Mouse (Mus musculus): ENCODE results near the gene Aox4.

The Aox4 gene

DNA sequence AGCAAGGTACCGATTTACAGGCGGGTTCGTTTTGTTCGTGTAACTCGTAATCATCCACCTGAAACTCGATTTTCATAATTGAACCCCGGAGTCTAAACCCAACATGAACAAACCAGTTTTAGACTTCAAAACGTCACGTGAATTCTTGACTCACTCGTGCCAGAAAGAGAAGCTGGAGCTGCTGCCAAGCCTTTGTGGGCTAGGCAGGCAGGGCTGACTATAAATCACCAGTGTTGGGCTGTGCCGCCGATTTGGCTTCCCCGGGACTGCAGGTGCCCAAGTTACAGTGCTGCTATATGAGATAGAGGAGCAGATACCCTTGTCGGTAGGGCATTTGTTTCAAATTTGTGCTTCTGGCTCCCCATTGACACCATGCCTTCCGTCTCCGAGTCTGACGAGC lies at the start of gene Aox4:
Aox4 (plus strand) TSS at position 195 of the 400 bp plus-strand sequence.
- DNase-seq (ENCODE audit: low spot score in 2 of 2): no peak

DNA sequence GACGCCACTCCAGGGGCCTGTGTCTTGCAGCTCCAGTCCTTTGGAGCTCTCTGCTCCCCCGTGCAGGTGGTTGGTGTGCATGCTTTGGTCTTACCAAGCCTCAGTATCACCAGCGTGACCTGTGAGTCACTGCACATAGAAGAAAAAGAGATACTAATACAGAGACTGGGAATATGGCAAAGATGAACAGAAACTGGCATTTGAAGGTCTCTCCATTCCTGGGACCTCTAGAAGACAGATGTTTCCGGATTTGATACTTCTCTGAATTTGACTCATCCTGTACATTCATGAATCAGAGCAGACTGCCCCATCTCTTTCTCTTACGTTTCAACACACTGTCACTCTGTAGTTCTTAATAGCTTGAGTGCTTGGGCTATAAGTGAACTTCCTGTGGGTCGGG lies 40.3 kb upstream of the Aox4 start:
- no peak for DNase-seq (ENCODE audit: low spot score in 2 of 2)

DNA sequence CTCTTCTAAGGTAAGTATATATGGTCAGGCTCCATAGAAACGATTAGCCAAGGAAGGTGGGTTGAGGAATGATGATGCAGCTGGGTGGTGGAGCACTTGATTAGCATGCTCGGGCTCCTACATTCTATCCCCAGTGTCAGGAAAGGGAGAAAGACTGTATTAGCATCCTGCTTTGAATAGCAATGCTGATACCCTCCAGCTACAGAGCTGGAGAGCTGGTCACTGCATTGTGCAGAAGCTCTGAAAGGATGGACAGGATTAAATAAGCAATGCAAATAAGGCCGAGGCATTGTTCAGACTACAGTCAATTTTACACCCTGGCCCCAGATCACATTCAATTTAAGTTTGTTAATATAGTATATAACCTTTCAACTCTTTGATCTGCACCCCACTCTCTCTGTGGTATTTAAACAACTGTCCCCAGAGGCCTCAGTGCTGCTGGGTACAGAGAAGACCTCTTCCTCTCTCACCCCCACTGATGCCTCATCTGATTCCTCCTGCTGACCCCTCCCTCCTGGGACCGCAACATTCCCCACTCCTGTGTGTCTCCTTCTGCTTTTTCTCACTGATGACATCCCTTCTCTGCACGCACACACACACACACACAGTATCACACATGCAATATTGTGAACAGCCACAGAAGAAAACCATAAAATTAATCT lies 21.6 kb upstream of the Aox4 start:
- DNase-seq (ENCODE audit: low spot score in 2 of 2): no peak

DNA sequence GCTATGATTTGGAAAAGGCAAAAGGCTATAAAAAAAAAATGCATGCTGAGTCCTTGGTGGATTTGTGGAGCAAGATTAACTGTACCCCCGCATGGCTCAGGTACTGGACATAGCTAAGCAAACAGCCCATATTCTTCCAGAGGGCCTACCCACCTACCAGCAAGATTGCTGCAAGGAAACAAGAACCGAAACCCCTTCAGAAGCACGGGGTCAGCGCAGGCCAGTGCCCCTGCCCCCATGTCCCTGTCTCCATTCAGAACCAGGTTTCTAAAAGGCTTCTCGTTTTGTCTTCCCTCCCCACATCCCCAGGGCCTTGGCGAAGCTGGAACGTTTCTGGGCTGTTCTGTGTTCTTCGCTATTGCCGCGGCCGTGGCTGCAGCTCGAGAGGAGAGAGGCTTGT lies 15.9 kb upstream of the Aox4 start:
- no peak for DNase-seq (ENCODE audit: low spot score in 2 of 2)

DNA sequence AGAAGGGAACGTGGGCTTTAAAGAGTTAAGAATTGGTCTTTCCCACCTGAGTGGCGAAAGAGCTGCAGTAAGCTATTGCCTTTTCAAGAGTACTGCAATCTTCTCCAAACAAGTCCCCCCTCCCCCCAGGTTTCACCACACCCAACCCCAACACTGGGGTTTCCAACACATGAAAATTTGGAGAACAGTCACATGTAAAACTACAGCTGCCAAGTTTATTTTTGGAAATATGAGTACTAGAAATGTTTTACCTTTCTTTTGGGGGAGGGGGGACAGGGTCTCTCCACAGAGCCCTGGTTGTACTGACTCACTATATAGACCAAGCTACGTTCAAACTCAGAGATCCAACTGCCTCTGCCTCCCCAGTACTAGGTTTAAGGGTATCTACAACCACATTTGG lies 15.2 kb upstream of the Aox4 start:
- DNase-seq (ENCODE audit: low spot score in 2 of 2): no peak

DNA sequence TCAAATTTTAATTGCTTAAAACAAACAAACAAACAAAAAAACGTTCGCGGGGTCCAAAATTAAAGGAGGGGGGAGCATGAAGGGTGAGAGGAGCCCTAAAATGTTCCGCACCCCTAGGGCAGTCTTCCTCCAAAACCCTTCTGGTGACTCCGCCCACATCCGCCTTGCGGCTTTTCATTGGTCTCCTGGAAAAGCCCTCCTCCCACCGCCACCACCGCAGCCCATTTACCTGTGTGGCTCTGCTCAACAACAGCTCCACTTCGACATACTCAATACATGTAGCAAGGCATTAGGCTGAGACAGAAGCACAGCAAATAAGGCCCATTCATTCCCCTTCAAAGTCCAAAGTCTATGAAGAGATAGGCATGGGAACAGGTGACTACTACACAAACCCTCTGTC lies 14.7 kb upstream of the Aox4 start:
- peak; percentile 34 to 66 for DNase-seq (ENCODE audit: low spot score in 2 of 2)

DNA sequence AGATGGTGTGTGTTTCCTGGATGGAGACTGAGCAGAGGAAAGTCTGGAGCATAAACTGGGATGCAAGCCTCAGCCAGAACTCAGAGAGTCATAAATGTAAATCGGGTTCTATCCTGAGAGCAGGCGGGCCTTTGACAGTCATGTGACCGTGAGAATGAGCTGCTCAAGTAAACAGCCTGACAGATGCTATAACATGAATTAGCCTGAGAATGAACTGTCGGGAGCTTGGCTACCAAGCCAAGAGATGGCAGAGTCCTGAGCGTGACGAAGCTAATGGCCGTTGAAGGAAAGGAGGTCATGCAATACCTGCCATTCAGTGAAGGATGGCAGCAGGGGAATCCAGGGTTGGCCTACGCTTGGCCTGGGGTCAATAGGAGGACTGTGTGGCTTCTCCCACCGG lies 13.2 kb upstream of the Aox4 start:
- DNase-seq (ENCODE audit: low spot score in 2 of 2): no peak

DNA sequence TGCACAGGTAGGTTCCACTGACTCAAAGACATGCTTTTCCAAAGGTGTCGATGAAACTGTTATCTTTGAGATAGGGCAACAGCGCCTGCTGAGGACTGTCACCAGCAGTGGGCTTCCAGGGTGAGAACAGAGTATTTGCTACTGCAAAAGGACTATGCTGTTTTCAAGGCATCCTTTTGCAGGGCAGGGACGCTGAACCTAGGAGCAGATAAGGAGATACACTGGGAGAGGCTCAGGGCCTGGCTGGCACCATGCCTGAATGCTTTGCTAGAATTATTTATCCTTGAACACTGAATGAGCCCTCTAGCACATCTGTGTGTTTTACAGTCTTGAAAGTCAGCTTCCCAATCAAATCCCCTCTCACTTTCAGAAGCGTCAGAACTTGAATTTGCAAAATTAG lies 11.8 kb upstream of the Aox4 start:
- DNase-seq (ENCODE audit: low spot score in 2 of 2): no peak

DNA sequence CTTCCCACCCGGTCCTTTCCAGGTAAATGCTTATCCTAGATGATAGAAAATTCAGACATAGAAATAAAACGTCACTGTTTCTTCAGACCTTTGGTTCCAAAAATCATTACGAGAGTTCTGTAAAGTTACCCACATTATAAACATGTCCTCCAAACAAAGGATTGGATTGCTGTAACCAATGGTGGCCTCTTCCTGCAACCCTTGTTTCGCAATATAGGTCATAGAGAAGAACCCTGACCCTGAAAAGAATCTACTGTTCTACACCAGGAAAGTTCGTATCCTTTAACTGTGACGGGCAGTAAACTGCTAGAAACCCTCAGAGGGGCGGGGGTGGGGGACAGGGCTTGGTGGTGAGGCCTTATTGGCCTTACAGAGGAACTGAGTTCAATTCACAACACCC lies 2.6 kb downstream of the Aox4 start:
- DNase-seq (ENCODE audit: low spot score in 2 of 2): no peak

DNA sequence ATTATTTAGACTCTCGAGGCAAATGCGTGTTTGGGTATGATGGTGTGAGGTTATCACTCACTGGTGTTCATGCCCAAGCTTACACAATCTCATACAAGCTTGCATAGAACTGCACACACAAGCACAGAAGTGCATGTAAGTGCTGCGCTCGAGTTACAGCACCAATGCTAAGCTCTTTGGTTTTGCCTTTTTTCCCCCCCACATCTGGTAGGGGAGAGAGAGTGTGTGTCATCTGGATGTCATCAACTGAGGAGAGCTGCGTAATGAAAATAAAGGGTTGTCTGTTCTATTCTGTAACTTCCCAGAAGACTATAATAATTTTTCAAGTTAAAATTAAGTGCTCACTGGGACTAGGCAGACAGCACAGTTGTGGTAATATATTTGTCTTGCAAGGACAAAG lies 3.6 kb downstream of the Aox4 start:
- DNase-seq (ENCODE audit: low spot score in 2 of 2): no peak

DNA sequence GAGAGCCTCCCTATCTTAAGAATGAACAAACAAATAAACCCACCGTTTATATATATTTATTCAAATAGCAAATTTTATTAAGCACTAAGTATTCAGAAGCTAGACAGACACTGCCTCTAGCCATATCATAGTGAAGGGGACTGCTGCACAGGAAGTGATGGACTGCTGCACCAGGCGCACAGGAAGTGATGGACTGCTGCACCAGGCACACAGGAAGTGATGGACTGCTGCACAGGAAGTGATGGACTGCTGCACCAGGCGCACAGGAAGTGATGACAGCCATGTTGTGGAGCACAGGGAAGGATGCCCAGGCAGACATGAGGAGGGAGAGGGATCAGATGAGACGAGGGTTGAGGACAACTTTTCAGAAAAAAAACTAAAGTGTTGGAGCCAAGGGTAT lies 5.2 kb downstream of the Aox4 start:
- no peak for DNase-seq (ENCODE audit: low spot score in 2 of 2)

DNA sequence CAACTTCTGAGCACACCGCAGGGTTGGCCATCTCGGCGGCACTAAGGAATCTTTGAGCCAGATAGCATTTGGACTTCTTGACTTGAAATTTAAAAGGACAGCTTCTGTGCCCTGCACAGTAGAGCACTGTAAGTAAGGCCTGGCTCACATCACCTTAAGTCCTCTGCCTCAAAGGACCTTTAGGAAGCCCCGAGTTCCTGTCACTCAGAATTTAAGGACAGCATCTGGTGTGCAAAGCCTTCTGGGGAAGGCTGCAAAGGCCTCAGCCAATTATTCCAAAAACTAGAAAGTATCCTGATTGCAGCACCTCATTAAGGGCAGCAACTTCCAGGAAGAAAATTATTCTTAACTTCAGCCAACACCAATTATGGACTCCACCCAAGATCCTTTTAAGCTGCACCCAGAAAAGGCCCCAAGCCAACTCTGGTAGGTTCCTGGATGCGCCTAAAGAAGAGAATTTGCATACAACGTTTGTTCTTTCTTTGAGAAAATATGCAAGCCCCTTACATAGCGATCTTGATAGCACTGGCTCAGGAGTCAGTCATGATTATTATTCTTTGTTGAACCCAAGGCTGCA lies 5.8 kb downstream of the Aox4 start:
- no peak for DNase-seq (ENCODE audit: low spot score in 2 of 2)

DNA sequence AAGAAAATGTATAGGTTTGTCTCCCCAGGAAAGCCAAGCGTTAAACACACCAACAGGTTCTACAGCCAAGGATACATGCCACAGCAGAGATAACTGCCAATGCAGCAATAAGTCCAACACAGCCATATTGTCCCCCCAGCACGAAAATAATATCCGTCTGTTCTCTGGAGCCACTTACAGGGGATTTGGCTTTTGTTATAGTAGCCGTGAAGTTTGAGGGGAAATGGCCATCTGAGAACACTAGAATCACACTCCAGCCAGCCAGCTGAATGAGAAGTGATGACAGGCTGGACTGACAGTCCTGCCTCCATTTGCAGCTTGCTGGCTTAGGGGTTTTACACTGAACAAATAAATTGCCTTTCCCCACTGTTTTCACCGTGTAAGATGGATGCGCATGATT lies 10.9 kb downstream of the Aox4 start:
- no peak for DNase-seq (ENCODE audit: low spot score in 2 of 2)

DNA sequence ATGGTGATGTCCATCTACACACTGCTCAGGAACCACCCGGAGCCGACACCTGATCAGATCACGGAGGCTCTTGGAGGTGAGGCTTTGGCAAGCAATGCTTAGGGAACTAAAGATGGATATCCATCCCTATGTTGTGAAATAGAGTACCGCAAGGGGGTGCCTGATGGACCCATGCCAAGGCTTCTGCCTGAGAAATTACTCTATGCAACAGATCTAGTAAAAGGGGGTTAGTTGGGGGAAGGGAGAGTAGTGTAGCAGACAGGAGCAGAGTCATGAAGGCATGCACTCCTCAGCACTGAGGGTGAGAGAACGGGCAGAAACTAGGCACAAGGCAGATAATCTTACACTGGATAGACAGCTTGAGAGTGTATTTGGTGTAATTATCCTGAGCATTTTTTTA lies 11.7 kb downstream of the Aox4 start:
- DNase-seq (ENCODE audit: low spot score in 2 of 2): no peak

DNA sequence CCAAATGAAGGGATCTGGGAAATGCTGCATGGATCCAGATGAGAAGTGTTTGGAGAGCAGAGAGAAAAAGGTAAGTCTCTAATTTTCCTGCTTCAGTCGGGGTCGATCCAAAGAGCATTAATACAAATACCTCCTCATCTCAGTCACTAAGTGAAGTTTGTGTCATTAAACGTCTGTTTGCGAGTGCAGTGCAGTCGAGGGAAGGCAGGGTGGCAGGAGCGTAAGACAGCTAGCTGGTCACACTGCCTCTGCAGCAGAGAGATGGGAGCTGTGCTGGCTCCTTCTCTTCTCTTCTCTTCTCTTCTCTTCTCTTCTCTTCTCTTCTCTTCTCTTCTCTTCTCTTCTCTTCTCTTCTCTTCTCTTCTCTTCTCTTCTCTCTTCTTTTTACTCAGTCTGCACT lies 17.9 kb downstream of the Aox4 start:
- DNase-seq (ENCODE audit: low spot score in 2 of 2): no peak

DNA sequence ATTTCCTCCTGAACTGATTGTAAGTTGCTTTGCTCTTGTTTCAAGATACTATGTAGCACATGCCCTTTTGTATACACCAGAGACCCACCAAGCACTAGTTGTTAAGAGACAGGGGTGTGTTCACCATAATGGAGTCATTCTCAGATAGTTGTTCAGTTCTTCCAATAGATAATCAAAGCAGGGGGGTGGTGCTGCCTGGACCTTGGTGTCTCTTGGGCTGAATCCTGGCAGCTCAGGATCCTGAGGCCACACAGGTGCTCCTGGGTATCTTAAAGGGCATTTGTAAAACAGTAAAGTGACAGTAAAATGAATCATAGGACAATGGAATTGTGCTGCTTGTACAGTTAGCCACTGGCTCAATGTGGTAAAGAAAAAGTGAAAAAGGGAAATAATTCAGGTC lies 18.7 kb downstream of the Aox4 start:
- no peak for DNase-seq (ENCODE audit: low spot score in 2 of 2)

DNA sequence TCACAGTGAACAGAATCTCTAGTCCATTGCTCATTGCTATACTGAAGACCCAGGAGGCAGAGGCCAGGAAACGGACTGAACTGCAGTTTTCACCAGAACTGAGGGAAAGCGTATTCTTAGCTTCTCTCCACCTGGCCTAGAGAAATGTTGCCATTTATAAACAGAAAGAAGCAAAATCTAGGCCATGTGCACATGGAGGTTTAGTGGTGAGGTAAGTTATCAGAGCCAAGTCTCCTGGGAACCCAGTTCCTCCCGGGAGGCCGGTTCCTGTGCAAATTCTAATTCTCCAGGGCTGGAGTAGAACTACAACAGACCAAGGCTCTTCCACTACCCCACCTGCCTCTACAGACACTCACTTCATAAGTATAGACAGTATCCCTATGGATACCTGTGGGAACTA lies 19.6 kb downstream of the Aox4 start:
- no peak for DNase-seq (ENCODE audit: low spot score in 2 of 2)

DNA sequence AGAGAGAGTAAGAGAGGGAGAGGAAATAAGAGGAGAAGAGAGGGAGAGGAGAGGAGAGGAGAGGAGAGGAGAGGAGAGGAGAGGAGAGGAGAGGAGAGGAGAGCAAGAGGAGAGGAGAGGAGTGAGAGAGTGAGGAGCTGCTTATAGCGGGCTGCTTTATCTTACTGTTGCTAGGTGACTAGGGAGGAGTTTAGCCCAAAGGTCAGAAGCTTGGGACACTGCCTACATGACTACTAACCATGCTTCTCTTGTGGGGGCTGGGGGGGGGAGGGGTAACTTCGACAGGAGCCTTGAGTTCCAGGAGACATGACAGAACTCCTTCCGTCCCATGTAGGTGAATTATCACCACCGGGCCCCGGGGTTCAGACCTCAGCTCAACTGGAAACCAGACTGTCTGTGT lies 20.3 kb downstream of the Aox4 start:
- DNase-seq (ENCODE audit: low spot score in 2 of 2): no peak

DNA sequence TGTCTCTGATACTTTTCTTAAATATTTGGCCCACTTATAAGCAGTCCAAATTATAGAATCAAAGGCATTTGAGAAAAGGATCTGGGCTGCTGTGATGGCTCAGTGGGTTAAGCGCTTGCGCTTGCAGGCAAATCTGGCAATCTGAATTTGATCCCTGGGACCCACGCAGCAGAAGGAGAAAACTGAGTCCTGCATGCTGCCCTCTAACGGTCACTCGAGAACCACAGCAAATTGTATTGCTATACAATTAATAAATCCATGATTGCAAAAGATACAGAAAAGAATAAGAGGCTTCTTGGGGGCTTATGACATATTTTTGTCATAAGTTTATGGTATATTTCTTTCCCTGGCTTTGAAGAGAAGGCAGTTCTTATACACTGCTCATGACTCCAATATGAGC lies 25.2 kb downstream of the Aox4 start:
- no peak for DNase-seq (ENCODE audit: low spot score in 2 of 2)

DNA sequence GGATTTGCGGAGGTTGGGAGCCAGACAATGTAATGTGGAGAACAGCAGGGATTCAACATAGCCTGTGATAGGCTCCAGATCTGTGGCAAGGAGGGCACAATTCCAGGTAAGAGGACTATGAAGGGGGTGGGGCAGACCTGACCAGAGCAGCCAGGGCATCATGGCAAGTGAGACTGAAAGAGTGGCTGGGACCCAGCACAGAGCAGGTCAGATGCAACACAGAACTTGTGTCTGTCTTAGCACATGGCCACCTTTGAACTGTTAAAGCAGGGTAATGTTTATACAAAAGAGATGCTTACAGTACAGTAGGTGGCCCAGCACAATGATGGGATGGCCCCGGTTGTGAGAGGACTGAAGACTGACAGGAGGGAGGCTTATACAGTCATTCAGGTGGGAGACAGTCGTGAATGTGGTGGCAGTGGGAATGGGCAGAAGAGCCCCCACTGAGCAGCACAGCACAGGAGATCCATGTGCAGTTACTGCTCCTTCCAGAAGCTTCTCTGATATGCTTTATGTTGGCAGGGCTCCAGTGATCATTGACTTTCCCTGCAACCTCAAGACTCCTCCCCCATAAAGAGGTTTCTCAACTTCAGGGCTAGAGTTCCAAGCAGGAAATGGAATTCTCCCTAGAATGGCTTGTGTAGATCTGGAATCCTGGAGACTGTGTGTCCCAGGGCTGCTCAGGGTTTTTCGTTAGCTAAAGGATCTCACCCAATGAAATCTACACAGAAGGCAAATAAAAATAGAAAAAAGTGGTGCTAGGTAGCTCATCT lies 27.5 kb downstream of the Aox4 start:
- no peak for DNase-seq (ENCODE audit: low spot score in 2 of 2)

DNA sequence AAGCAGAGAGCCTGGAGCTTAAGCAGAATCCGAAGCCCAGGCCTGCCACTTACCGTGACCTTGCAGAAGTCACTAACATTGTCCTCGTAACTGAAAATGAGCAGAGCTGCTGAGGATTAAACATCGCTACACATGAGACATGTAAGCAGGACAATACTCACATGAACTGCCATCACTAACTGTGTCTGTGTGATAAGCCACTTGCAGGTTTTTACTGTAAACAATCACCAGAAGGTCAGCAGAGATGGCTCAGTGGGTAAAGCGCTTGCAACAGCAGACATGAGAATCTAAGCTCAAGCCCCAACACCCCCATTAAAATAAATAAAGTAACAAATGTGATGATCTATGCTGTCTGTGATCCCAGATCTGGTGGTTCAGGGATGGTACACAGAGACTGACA lies 28.2 kb downstream of the Aox4 start:
- DNase-seq (ENCODE audit: low spot score in 2 of 2): no peak

DNA sequence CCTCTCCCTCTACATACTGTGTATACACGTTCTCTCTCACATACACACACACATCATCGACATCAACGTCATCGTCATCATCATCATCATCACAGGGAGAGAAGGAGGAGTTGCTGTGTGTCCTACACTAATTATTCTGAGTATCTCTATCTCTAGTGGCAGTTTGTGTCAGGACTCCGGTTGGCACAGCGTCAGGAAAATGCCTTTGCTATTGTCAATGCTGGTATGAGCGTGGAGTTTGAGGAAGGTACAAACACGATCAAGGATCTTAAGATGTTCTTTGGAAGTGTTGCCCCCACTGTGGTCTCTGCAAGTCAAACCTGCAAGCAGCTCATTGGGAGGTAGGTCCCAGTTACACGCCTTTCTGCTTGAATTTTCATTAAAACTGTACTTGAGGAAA lies 28.8 kb downstream of the Aox4 start:
- DNase-seq (ENCODE audit: low spot score in 2 of 2): no peak

DNA sequence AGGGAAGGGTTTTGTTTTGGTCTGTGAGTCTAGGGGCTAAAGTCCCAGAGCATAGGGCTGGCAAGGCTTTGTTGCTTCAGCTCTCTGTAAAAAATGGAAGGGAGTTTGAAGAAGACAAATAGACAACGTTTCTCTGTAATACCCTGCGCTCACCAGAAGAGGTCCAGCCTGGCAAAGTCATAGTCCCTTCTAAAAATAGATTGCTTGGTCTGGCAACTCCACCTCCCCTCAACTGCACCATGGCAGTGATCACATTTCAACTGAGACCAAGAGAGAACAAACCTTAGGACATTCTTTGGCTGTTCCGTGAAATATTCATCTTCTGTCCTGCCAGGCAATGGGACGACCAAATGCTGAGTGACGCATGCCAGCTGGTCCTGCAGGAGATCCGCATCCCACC lies 30.1 kb downstream of the Aox4 start:
- DNase-seq (ENCODE audit: low spot score in 2 of 2): no peak
